Mouse (Mus musculus): ENCODE results near the gene Rpn1. TPM values are rescaled to one million over a fixed set of nuclear protein-coding genes. Genes with fewer than 3 reads are reported as not detected.

Gene Rpn1
- total RNA-seq, 2 experiments from 2014 or later: 169 to 184 TPM

Small RNA genes lying within 50 kb of the gene (microRNA-seq; reads per million reads assigned to microRNA genes)
- gene Mir6376: 0 reads per million in 2 experiments

Other genes with a start within 250 kb of the Rpn1 start
- 1 to 10 TPM; 1.9 to 3.9 TPM for gene Gm45140, start 248.7 kb upstream of the Rpn1 start, total RNA-seq (2021)
- gene Isy1, start 245.7 kb upstream of the Rpn1 start, total RNA-seq (2021): 10 to 100 TPM; 24.1 to 25.0 TPM
- 100 to 1,000 TPM; 261 to 266 TPM for gene Cnbp, start 233.4 kb upstream of the Rpn1 start, total RNA-seq (2021)
- gene Copg1, start 196.7 kb upstream of the Rpn1 start, total RNA-seq (2021): 100 to 1,000 TPM; 253 to 256 TPM
- gene Hmces, start 170.5 kb upstream of the Rpn1 start, total RNA-seq (2021): 10 to 100 TPM; 26.1 to 26.5 TPM
- gene H1fx, start 102.8 kb upstream of the Rpn1 start, total RNA-seq (2021): 10 to 100 TPM; 68.5 to 69.6 TPM
- gene Rab7, start 39.2 kb upstream of the Rpn1 start, total RNA-seq (2021): 100 to 1,000 TPM; 322 to 329 TPM
- 1 to 10 TPM; 5.0 to 5.9 TPM for gene Gata2, start 109.4 kb downstream of the Rpn1 start, total RNA-seq (2021)
- not detected for gene Dnajb8, start 137.8 kb downstream of the Rpn1 start, total RNA-seq (2021)

Data from layer of hippocampus, adult 18-20 months (tissue).